Mouse (Mus musculus): ENCODE measurements around the gene Cd36. TPM values are rescaled to one million over a fixed set of nuclear protein-coding genes. Genes with fewer than 3 reads are reported as not detected.

Cd36 gene
- polyA plus RNA-seq, 1 experiment, result 0.88 TPM

GRCm38 (mm10) chr5:17816170-17816569, 72.4 kb downstream of the Cd36 start:
- peak in 1 of 2 experiments; percentile 75 for DNase-seq (ENCODE audit: extremely low spot score in 1 of 2, low spot score in 1 of 2)

DNA sequence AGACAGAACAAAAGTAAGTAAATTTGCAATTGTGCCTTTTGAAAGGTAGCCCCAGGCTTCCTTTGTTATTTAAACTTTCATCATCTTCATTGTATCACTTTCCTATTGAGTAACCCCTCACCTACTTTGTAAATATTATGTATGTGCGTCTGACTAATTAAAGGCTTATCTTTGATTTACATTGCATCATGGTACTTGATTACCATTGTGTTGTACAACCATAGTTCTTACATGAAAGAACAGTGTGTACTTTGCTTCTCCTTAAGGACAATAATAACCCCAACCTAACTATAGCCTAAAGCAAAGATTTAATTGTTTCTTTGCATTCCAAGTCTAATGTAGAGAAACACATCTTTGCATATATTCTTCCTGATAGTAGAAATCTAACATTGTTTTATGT, 78.3 kb downstream of the Cd36 start:
- DNase-seq (ENCODE audit: extremely low spot score in 1 of 2, low spot score in 1 of 2), result no peak

- no peak for DNase-seq (ENCODE audit: extremely low spot score in 1 of 2, low spot score in 1 of 2)
Measured at GRCm38 (mm10) chr5:17806774-17807377, 81.7 kb downstream of the Cd36 start.

DNA sequence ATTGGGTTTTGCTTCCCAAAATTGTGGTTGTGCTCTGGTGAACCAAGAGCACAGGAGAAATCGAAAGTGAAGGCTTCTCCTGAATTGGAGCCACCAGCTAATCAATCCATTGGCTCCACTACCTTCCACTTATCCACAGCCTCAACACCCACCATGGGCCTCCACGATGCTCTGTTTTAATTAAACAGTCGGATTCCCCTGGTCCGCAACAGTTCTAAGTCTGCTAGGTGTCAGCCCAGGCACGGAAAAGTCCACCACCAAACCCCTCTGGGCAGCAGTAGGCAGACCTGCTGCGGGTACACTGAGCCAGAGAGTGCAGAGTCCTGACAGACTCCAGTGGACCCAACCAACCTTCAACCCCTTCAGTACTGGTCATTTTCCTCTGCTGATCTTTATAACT, 112.0 kb downstream of the Cd36 start:
- peak in 1 of 2 experiments; percentile 40 for DNase-seq (ENCODE audit: extremely low spot score in 1 of 2, low spot score in 1 of 2)

GRCm38 (mm10) chr5:17770328-17770727, 118.3 kb downstream of the Cd36 start:
- DNase-seq (ENCODE audit: extremely low spot score in 1 of 2, low spot score in 1 of 2), result no peak

GRCm38 (mm10) chr5:17766006-17766677, 122.5 kb downstream of the Cd36 start:
- peak in 1 of 2 experiments; percentile 78 for DNase-seq (ENCODE audit: extremely low spot score in 1 of 2, low spot score in 1 of 2)

DNA sequence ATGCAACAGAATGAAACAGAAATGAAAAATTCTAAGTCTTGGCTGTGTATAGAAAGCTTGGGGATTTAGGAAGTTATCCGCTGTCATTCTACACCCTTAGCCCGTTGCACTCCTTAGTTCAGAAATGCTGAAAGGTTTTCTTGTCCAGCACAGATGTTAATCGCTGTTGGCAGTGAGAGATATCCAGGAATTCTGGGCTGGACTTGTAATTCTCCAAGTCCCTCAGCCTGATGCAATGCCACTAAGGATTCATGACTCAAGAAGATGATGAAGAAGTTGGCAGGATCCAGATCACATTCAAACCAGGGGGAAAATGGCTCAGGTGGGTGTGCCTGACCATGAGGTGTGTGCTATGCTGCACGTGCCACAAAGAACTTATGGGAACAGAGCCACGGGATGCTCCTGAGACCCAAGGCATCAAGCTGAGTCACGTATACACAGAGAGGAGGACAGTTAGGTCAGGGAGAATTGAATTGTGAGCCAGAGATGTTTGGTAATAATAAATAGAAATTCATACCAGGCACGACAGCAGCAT, 135.1 kb downstream of the Cd36 start:
- no peak for DNase-seq (ENCODE audit: extremely low spot score in 1 of 2, low spot score in 1 of 2)

GRCm38 (mm10) chr5:17748293-17748692, 140.3 kb downstream of the Cd36 start:
- DNase-seq (ENCODE audit: extremely low spot score in 1 of 2, low spot score in 1 of 2), result no peak

DNA sequence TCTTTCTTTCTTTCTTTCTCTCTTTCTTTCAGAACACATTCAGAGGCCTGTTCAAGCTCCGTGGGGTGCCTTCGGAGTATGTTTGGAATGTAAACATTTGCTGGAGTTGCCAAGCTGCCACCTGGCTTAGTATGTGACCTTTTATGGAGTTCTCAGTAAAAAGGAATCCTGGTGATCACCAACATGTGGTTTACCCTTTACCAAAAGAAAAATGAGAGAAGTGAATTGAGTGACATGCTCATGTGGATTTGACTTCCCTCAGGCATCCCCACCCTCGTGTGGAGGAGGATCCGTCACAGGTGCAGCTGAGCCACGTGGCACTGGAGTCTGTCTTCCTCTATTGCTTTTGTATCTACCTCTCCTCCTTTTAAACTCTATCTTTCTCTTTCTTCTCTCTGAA, 141.5 kb downstream of the Cd36 start:
- no peak for DNase-seq (ENCODE audit: extremely low spot score in 1 of 2, low spot score in 1 of 2)

- DNase-seq (ENCODE audit: extremely low spot score in 1 of 2, low spot score in 1 of 2), result no peak
Measured at GRCm38 (mm10) chr5:17746520-17746919, 142.1 kb downstream of the Cd36 start.

- no peak for DNase-seq (ENCODE audit: extremely low spot score in 1 of 2, low spot score in 1 of 2)
Measured at GRCm38 (mm10) chr5:17739805-17740204, 148.8 kb downstream of the Cd36 start.

Other genes with a start within 250 kb of the Cd36 start
- not detected in 2 replicates for gene Gnat3, start 73.7 kb upstream of the Cd36 start, polyA plus RNA-seq (2012; rRNA removed)

Data from frontal cortex, adult 2 months (tissue).